Mouse (Mus musculus): ENCODE results near the gene Cyb5rl. TPM values are rescaled to one million over a fixed set of nuclear protein-coding genes. Genes with fewer than 3 reads are reported as not detected.

Gene Cyb5rl
- polyA plus RNA-seq (2017; shearing (Covaris generic)), result 9.3 TPM

GRCm38 (mm10) chr4:107066252-107067124 is at the start of gene Cyb5rl, which contains the start of gene Mrpl37:
Gene Cyb5rl (plus strand): TSS chr4:107066988.
Gene Mrpl37 (minus strand): TSS chr4:107066868.

GRCm38 (mm10) chr4:107096841-107097373 is 30.1 kb downstream of the Cyb5rl start, which contains the start of gene Cdcp2:
Gene Cdcp2 (plus strand): TSS chr4:107096891.

Other genes starting within 250 kb of the Cyb5rl start
- 104 TPM for gene Ssbp3, start 156.3 kb upstream of the Cyb5rl start, polyA plus RNA-seq (2017; shearing (Covaris generic))
- gene Mrpl37, start 120 bp upstream of the Cyb5rl start, polyA plus RNA-seq (2017; shearing (Covaris generic)), result 68.2 TPM
- gene Cdcp2, start 29.9 kb downstream of the Cyb5rl start, polyA plus RNA-seq (2017; shearing (Covaris generic)), result not detected
- 397 TPM for gene Tmem59, start 111.4 kb downstream of the Cyb5rl start, polyA plus RNA-seq (2017; shearing (Covaris generic))
- gene Tceanc2, start 112.1 kb downstream of the Cyb5rl start, polyA plus RNA-seq (2017; shearing (Covaris generic)), result 25.6 TPM
- 0.28 TPM for gene Ldlrad1, start 142.2 kb downstream of the Cyb5rl start, polyA plus RNA-seq (2017; shearing (Covaris generic))
- gene Lrrc42, start 186.5 kb downstream of the Cyb5rl start, polyA plus RNA-seq (2017; shearing (Covaris generic)), result 33.3 TPM
- 23.1 TPM for gene Hspb11, start 186.6 kb downstream of the Cyb5rl start, polyA plus RNA-seq (2017; shearing (Covaris generic))
- not detected for gene Dio1, start 240.2 kb downstream of the Cyb5rl start, polyA plus RNA-seq (2017; shearing (Covaris generic))
- gene Yipf1, start 247.4 kb downstream of the Cyb5rl start, polyA plus RNA-seq (2017; shearing (Covaris generic)), result 97.0 TPM

Data from CD4-positive, CD25-positive, alpha-beta regulatory T cell (primary cell).